Mouse (Mus musculus): ENCODE measurements around the gene Slc17a8.

Slc17a8 gene

DNA sequence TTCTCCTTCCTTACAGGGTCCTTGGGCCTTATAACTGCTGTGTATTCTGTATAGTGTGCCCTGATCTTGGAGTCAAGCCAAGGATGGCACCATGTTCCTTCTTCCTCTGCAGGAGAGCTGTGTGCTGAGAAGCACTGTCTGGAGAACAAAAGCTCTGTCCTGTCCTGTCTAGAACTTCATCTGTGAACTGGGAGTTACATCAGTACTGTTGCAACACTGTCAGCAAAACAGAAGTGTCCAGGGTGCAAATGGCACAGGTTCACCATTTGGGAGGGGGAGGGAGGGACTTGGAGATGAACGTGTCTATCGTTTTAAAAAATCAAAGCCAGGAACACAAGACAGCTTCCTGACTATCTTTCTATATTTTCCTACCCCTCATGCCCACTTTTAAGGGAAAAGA, 89.1 kb downstream of the Slc17a8 start:
- in situ Hi-C loops (cut with MboI, MseI), result no loop called here

DNA sequence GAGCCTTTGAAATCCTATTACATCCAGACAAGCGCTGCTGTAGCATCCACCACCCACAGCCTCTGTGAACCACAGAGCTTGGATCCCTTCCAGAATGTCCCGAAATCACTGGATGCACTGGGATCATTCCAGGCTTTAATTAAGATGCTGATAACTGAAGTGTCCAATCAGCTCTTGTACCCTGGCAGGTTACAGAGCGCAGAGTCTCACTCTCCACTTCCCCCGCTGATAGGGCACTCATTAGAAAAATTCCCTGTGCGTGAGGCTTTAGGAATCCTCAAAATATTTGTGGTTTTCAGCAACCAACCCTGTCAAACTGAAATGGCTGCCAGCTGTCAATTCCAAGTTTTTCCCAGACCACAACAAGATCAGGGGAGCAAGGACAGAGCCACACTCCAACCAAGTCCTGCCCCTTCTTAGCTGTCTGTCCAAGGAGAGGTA, 89.8 kb downstream of the Slc17a8 start:
- in situ Hi-C loops (cut with MboI, MseI), result no loop called here

DNA sequence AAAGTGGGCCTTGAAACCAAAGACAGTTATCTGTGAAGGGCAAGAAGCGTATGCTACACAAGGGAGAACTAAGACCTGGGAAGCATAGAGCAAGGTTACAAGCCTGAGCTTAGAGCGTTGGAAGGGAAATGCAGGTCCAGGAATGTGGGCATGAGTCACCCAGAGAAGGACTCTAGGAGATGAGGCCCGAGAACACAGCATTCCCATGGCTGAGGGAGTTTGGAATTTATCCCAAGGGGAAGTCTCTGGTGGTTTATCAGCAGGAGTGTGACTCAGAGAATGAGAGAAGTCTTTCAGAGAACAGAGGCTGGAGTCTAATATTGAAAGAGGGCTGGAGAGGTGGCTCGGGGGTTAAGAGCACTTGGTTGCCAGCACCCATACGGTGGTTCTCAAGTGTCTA, 94.0 kb downstream of the Slc17a8 start:
- in situ Hi-C loops (cut with MboI, MseI), result no loop called here

DNA sequence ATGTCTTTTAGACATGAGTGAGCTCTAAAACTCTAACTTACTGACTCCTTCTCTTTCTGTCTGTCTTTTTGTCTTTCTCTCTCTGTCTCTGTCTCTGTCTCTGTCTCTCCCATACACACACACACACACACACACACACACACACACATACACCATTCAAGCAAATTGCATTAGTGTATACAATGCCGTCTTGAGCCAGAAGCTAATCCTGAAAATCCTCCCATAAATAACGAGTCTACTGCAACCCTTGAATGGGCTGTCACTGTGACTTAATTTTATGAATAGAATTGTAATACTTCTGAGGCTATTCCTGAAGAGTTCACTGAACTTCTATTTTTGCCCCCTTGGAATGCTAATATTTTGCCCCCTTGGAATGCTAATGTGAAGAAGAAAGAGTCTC, 95.2 kb downstream of the Slc17a8 start:
- in situ Hi-C loops (cut with MboI, MseI), result no loop called here
